Mouse (Mus musculus): ENCODE data around the gene Nr1i2. TPM values are rescaled to one million over a fixed set of nuclear protein-coding genes. Genes with fewer than 3 reads are reported as not detected.

Gene Nr1i2
- polyA plus RNA-seq, 1 experiment from 2014 or later = not detected

GRCm38 (mm10) chr16:38286541-38286940 is 8.1 kb downstream of the Nr1i2 start:
- no peak overlapping the region for H3K4me3 ChIP-seq (replicated peaks)
- no peak overlapping the region for H3K27ac ChIP-seq (replicated peaks)
- no peaks in the 10 kb centered on the region for H3K4me1 ChIP-seq
- no peak for ATAC-seq (ENCODE audit: insufficient number of reproducible peaks, low FRiP score, low TSS enrichment, low read depth)
- H3K4me2 ChIP-seq (replicated peaks) = no peak overlapping the region
- H3K9ac ChIP-seq = no peak overlapping the region
- H3K9me3 ChIP-seq (replicated peaks) = no peaks in the 10 kb centered on the region
- no peaks in the 10 kb centered on the region for H3K27me3 ChIP-seq
- no peaks in the 10 kb centered on the region for H3K36me3 ChIP-seq
- 64% methylated on average over 4 of the region's 4 CpGs for WGBS

- H3K36me3 ChIP-seq = no peaks in the 10 kb centered on the region
- H3K4me3 ChIP-seq (replicated peaks) = no peak overlapping the region
- no peaks in the 10 kb centered on the region for H3K27me3 ChIP-seq
- no peak overlapping the region for H3K9ac ChIP-seq
- H3K4me2 ChIP-seq (replicated peaks) = no peak overlapping the region
- ATAC-seq (ENCODE audit: insufficient number of reproducible peaks, low FRiP score, low TSS enrichment, low read depth) = no peak
- no peaks in the 10 kb centered on the region for H3K4me1 ChIP-seq
- H3K9me3 ChIP-seq (replicated peaks) = no peaks in the 10 kb centered on the region
- no peak overlapping the region for H3K27ac ChIP-seq (replicated peaks)
- WGBS = 66% methylated on average over 7 of the region's 7 CpGs
Observed at GRCm38 (mm10) chr16:38285801-38286200, 8.8 kb downstream of the Nr1i2 start.

- Histone ChIP-seq H3K4me2 (replicated peaks) (no peak overlapping the region), H3K27me3 (no peaks in the 10 kb centered on the region), H3K9me3 (replicated peaks) (no peaks in the 10 kb centered on the region), H3K4me3 (replicated peaks) (no peak overlapping the region), H3K27ac (replicated peaks) (no peak overlapping the region), H3K4me1 (no peaks in the 10 kb centered on the region), H3K36me3 (no peaks in the 10 kb centered on the region), H3K9ac (no peak overlapping the region)
- ATAC-seq (ENCODE audit: insufficient number of reproducible peaks, low FRiP score, low TSS enrichment, low read depth) = no peak
- 33% methylated on average over 3 of the region's 3 CpGs for WGBS
Observed at GRCm38 (mm10) chr16:38283300-38283699, 11.3 kb downstream of the Nr1i2 start.

GRCm38 (mm10) chr16:38282559-38283160 is 12.0 kb downstream of the Nr1i2 start:
- WGBS = 81% methylated on average over 7 of the region's 7 CpGs
- ATAC-seq (ENCODE audit: insufficient number of reproducible peaks, low FRiP score, low TSS enrichment, low read depth) = no peak
- no peak overlapping the region for H3K9ac ChIP-seq

GRCm38 (mm10) chr16:38280951-38281350 is 13.7 kb downstream of the Nr1i2 start:
- H3K4me3 ChIP-seq (replicated peaks) = no peak overlapping the region
- WGBS = 84% methylated on average over 7 of the region's 7 CpGs
- H3K4me1 ChIP-seq = no peaks in the 10 kb centered on the region
- H3K9ac ChIP-seq = no peak overlapping the region
- no peak overlapping the region for H3K4me2 ChIP-seq (replicated peaks)
- no peak overlapping the region for H3K27ac ChIP-seq (replicated peaks)
- no peak for ATAC-seq (ENCODE audit: insufficient number of reproducible peaks, low FRiP score, low TSS enrichment, low read depth)
- H3K27me3 ChIP-seq = no peaks in the 10 kb centered on the region
- no peaks in the 10 kb centered on the region for H3K9me3 ChIP-seq (replicated peaks)
- no peaks in the 10 kb centered on the region for H3K36me3 ChIP-seq

More at GRCm38 (mm10) chr16:38282559-38283160, 12.0 kb downstream of the Nr1i2 start:
- Histone ChIP-seq H3K4me1 (no peaks in the 10 kb centered on the region), H3K9me3 (replicated peaks) (no peaks in the 10 kb centered on the region), H3K4me3 (replicated peaks) (no peak overlapping the region), H3K4me2 (replicated peaks) (no peak overlapping the region), H3K27ac (replicated peaks) (no peak overlapping the region), H3K36me3 (no peaks in the 10 kb centered on the region), H3K27me3 (no peaks in the 10 kb centered on the region)

- H3K4me3 ChIP-seq (replicated peaks) = no peak overlapping the region
- no peak overlapping the region for H3K27ac ChIP-seq (replicated peaks)
- H3K36me3 ChIP-seq = no peaks in the 10 kb centered on the region
- no peaks in the 10 kb centered on the region for H3K27me3 ChIP-seq
- H3K4me2 ChIP-seq (replicated peaks) = no peak overlapping the region
- no peaks in the 10 kb centered on the region for H3K9me3 ChIP-seq (replicated peaks)
- no peaks in the 10 kb centered on the region for H3K4me1 ChIP-seq
- 88% methylated on average over 5 of the region's 5 CpGs for WGBS
- H3K9ac ChIP-seq = no peak overlapping the region
- ATAC-seq (ENCODE audit: insufficient number of reproducible peaks, low FRiP score, low TSS enrichment, low read depth) = no peak
Observed at GRCm38 (mm10) chr16:38279794-38280193, 14.8 kb downstream of the Nr1i2 start.

GRCm38 (mm10) chr16:38274737-38275136 is 19.9 kb downstream of the Nr1i2 start:
- H3K36me3 ChIP-seq = no peaks in the 10 kb centered on the region
- H3K4me2 ChIP-seq (replicated peaks) = no peak overlapping the region
- ATAC-seq (ENCODE audit: insufficient number of reproducible peaks, low FRiP score, low TSS enrichment, low read depth) = no peak
- H3K4me1 ChIP-seq = no peaks in the 10 kb centered on the region
- H3K27ac ChIP-seq (replicated peaks) = no peak overlapping the region
- no peaks in the 10 kb centered on the region for H3K9me3 ChIP-seq (replicated peaks)
- H3K4me3 ChIP-seq (replicated peaks) = no peak overlapping the region
- WGBS = 73% methylated on average over 2 of the region's 2 CpGs
- H3K9ac ChIP-seq = no peak overlapping the region
- H3K27me3 ChIP-seq = no peaks in the 10 kb centered on the region

- no peak overlapping the region for H3K4me3 ChIP-seq (replicated peaks)
- no peak overlapping the region for H3K4me2 ChIP-seq (replicated peaks)
- H3K9ac ChIP-seq = no peak overlapping the region
- no peaks in the 10 kb centered on the region for H3K27me3 ChIP-seq
- no peak for ATAC-seq (ENCODE audit: insufficient number of reproducible peaks, low FRiP score, low TSS enrichment, low read depth)
- H3K36me3 ChIP-seq = no peaks in the 10 kb centered on the region
- H3K27ac ChIP-seq (replicated peaks) = no peak overlapping the region
- WGBS = 68% methylated on average over 5 of the region's 5 CpGs
- H3K4me1 ChIP-seq = no peaks in the 10 kb centered on the region
- no peaks in the 10 kb centered on the region for H3K9me3 ChIP-seq (replicated peaks)
Observed at GRCm38 (mm10) chr16:38272483-38272882, 22.1 kb downstream of the Nr1i2 start.

- Histone ChIP-seq H3K27me3 (no peaks in the 10 kb centered on the region), H3K9me3 (replicated peaks) (no peaks in the 10 kb centered on the region), H3K27ac (replicated peaks) (no peak overlapping the region), H3K4me2 (replicated peaks) (no peak overlapping the region), H3K4me1 (no peaks in the 10 kb centered on the region), H3K36me3 (no peaks in the 10 kb centered on the region), H3K4me3 (replicated peaks) (no peak overlapping the region), H3K9ac (no peak overlapping the region)
- ATAC-seq (ENCODE audit: insufficient number of reproducible peaks, low FRiP score, low TSS enrichment, low read depth) = no peak
- WGBS = 60% methylated on average over 3 of the region's 3 CpGs
Observed at GRCm38 (mm10) chr16:38271601-38272000, 23.0 kb downstream of the Nr1i2 start.

- no peaks in the 10 kb centered on the region for H3K36me3 ChIP-seq
- no peaks in the 10 kb centered on the region for H3K4me1 ChIP-seq
- no peaks in the 10 kb centered on the region for H3K9me3 ChIP-seq (replicated peaks)
- no peak overlapping the region for H3K27ac ChIP-seq (replicated peaks)
- 88% methylated on average over 9 of the region's 9 CpGs for WGBS
- no peak overlapping the region for H3K4me2 ChIP-seq (replicated peaks)
- no peak overlapping the region for H3K9ac ChIP-seq
- no peak for ATAC-seq (ENCODE audit: insufficient number of reproducible peaks, low FRiP score, low TSS enrichment, low read depth)
- H3K4me3 ChIP-seq (replicated peaks) = no peak overlapping the region
- no peaks in the 10 kb centered on the region for H3K27me3 ChIP-seq
Observed at GRCm38 (mm10) chr16:38255927-38256326, 38.7 kb downstream of the Nr1i2 start.

- no peak for ATAC-seq (ENCODE audit: insufficient number of reproducible peaks, low FRiP score, low TSS enrichment, low read depth)
- H3K4me2 ChIP-seq (replicated peaks) = no peak overlapping the region
- no peaks in the 10 kb centered on the region for H3K4me1 ChIP-seq
- H3K27ac ChIP-seq (replicated peaks) = no peak overlapping the region
- H3K36me3 ChIP-seq = no peaks in the 10 kb centered on the region
- 72% methylated on average over 4 of the region's 4 CpGs for WGBS
- no peaks in the 10 kb centered on the region for H3K27me3 ChIP-seq
- no peaks in the 10 kb centered on the region for H3K9me3 ChIP-seq (replicated peaks)
- H3K9ac ChIP-seq = no peak overlapping the region
- H3K4me3 ChIP-seq (replicated peaks) = no peak overlapping the region
Observed at GRCm38 (mm10) chr16:38255107-38255506, 39.5 kb downstream of the Nr1i2 start.

- 79% methylated on average over 14 of the region's 14 CpGs for WGBS
- ATAC-seq (ENCODE audit: insufficient number of reproducible peaks, low FRiP score, low TSS enrichment, low read depth) = no peak
- Histone ChIP-seq H3K4me2 (replicated peaks) (no peak overlapping the region), H3K4me3 (replicated peaks) (no peak overlapping the region), H3K9me3 (replicated peaks) (no peaks in the 10 kb centered on the region), H3K9ac (no peak overlapping the region), H3K36me3 (no peaks in the 10 kb centered on the region), H3K27me3 (no peaks in the 10 kb centered on the region), H3K4me1 (no peaks in the 10 kb centered on the region), H3K27ac (replicated peaks) (no peak overlapping the region)
Observed at GRCm38 (mm10) chr16:38254001-38254400, 40.6 kb downstream of the Nr1i2 start.
